Mouse (Mus musculus): ENCODE results near the gene Akt3. TPM values are rescaled to one million over a fixed set of nuclear protein-coding genes. Genes with fewer than 3 reads are reported as not detected.

Akt3 gene
- 17.0 and 21.2 TPM in 2 replicates for polyA plus RNA-seq (2021; fragmentation: Nextera tagmentation)
- long read RNA-seq, experiment 1, full-length matches to known transcripts, result 2 of 54 reads
- long read RNA-seq, experiment 1, partial matches to known transcripts, result 11 of 54 reads
- long read RNA-seq, experiment 1, other reads (novel, unspliced or antisense), result 41 of 54 reads
- long read RNA-seq, experiment 2, partial matches to known transcripts, result 4 of 38 reads
- long read RNA-seq, experiment 2, other reads (novel, unspliced or antisense), result 34 of 38 reads

GRCm38 (mm10) chr1:177258034-177258342 is at the start of gene Akt3:
Akt3 (minus strand) TSS chr1:177258203.

Other genes starting within 250 kb of the Akt3 start
- gene Zbtb18, start 184.1 kb upstream of the Akt3 start, polyA plus RNA-seq (2021; fragmentation: Nextera tagmentation), result 22.2 and 22.7 TPM in 2 replicates